Mouse (Mus musculus): ENCODE results near the gene Sirt4.
"Not testable (repeated sequence)": the region's sequence is repeated elsewhere in the genome, so short reads cannot be mapped to it uniquely, and the experiment has no call there.

Sirt4 gene

DNA sequence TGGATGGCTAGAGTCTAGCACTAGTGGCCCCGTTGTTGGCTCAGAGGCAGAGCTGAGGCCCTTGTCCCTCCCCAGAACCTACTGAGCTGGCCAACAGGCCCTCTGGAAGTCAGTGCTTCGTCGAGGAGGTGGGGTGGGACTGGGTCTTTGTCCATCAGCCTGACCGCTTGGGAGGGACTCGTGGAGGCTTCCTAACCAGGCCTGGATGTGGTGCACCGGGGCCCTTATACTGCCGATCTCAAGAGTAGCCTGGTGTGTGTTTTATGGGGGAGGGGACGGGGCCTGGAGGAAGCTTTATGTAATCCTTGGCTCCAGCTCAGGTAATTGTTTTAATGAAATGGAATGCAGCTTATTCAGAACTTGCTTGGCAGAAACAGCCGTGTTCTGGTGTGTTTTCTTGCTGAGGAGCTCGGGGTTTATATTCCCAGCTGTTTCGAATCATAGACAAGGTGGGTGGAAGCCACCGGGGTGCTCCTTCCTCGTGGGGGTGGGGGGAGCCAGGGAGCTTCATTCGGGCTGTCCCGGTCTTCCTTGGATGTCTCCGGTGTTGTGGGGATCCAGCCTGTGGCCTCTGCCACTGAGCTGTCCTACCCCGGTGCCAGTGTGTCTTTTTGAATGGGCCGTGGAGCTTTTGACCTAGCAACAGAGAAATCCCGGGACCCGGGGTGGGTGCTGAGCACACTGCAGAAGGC, 30.5 kb upstream of the Sirt4 start:
- peak; percentile 90 to 94 for DNase-seq (ENCODE audit: low spot score in 2 of 2)

DNA sequence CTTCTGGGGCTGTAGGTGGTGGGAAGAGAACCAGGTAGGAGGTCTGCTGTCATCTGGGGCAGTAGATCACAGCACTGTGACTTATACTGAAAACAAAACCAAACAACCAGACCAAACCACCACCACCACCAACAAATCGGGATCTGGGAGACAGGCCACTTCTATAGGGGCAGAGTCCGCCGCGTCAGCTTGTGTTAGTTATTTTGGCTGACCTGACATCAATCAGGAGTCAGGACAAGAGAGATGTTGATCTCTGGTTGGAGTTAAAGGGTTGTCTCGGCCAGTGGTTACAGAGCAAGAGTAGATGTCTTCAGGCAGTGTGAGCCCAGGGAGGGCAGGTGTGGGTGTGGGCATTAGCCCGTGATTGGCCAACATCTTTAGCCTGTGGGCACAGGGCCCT, 29.8 kb upstream of the Sirt4 start:
- DNase-seq (ENCODE audit: low spot score in 2 of 2) = no peak

DNA sequence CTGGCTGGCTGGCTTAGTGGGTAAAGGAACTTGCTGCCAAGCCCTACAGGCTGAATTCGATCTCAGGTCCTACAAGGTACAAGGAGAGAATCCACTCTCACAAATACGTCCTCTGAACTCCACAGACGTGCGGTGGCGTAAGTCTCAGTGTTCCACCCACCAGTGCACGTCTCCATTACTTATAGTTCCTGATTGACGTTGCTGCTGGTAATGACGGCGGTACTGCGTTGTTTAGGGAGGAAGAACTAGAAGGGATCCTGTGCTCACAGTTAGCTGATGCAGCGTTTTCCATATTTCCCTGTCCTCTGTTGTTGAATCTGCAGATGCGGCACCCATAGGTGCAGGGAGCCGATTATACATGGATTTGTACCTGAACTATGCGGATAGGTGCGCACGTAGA, 29.2 kb upstream of the Sirt4 start:
- no peak for DNase-seq (ENCODE audit: low spot score in 2 of 2)

DNA sequence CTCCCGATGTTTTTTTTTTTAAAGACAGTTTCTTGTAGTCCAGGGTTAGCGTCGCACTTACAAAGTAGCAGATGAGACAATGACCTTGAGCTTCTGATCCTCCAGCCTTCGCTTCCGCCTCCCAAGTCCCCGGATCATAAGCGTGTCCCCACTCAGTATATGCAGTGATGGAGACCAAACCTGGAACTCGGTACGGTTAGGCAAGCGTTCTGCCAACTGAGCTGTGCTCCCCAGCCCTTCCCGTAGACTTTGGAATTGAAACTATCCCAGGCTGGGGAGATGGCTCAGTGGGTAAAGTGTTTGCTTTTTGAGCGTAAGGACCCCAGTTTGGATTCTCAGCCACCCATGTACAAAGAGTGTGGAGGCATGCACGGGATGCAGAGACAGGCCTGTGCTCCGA, 28.7 kb upstream of the Sirt4 start:
- no peak for DNase-seq (ENCODE audit: low spot score in 2 of 2)

DNA sequence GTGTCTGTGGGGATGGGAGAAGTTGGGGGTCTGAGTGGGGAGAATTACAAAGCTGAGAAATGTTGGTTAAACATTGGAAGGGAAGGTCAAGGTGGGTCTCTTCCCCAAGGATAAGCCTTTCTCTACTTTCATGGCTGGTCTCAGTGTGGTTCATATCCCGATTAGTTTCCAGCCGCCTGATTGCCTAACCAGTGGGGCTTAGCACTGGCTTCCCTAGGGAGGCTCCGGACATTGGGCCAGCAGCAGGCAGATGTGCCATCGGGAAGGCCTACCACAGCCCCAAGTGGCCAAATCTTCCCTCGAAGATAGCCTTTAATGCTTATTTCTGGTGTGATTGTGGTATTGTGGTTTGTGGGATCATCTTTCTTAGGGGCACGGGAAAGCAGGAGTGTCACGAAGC, 27.9 kb upstream of the Sirt4 start:
- DNase-seq (ENCODE audit: low spot score in 2 of 2) = no peak

- no peak for DNase-seq (ENCODE audit: low spot score in 2 of 2)
These were observed 25.5 kb upstream of the Sirt4 start for GRCm38 (mm10) chr5:115509790-115510689.

DNA sequence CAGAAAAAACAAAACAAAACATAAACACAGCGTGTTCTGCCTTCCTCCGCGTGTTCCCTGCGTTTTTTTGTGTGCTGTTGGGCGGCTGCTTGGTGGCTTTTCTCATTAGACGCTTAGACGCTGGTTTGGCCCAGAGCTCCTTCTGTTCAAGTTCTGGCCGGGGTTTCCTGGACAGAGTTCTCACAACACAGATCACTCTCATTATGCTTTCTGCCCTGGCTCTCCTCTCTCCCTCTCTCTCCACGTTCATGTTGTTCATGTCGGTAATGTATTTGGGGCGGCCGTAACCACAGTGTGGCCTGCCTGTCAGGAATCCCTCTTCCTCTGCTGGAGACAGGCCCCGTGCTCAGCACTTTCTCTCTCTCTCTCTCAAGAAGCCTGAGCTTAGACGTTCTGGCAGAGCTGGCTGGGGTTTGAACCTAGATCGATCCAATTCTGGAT, 24.8 kb upstream of the Sirt4 start:
- peak in 1 of 2 experiments; percentile 60 for DNase-seq (ENCODE audit: low spot score in 2 of 2)

DNA sequence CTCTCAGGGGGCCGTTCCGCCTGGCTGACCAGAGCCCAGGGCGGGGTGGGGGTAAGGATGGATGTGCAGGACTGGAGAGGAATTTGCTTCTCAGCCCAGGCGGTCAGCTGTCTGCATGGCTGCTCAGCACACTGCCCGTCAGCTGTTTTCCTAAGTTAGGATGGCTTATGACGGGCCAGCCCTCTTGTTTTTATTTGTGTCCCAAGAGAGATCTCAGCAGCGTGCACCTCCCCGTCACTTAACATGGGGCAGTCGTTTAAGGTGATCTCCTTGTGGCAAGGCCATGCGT, 24.3 kb upstream of the Sirt4 start:
- DNase-seq (ENCODE audit: low spot score in 2 of 2) = peak in 1 of 2 experiments; percentile 70

- no peak for DNase-seq (ENCODE audit: low spot score in 2 of 2)
These were observed 23.7 kb upstream of the Sirt4 start for GRCm38 (mm10) chr5:115507981-115508858.

DNA sequence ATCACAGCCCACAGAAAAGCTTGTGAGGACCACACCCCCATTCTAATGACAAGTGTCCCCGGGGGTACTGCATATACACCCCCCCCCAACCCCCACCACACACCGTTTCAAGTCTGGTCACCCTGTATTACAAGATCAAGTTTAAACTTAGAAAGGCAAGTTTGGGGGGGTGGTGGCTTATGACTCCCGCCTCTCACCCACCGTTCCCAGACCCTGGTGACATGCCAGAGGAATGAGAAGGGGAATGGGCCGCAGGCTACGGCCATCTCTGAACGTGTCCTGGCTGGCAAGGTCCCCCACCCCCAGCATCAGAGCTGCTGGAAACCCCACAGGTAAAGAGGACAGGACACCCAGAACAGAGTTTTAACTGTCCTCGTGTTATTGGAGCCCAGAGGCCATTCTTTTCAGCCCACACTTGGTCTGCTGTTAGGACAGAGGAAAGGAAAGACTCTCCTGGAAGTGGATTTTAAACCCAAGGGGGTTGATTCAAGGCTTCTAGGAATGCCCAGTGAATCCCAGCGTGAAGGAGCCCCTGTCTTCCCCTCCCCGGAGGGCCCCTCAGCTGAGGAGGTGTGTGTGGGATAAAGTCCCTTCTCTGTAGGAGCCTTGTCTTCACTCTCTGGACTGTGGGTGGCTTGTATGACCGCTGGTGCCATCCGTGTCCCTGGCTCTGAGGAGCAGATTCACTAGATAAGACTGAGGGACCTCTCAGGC, 22.9 kb upstream of the Sirt4 start:
- no peak for DNase-seq (ENCODE audit: low spot score in 2 of 2)

DNA sequence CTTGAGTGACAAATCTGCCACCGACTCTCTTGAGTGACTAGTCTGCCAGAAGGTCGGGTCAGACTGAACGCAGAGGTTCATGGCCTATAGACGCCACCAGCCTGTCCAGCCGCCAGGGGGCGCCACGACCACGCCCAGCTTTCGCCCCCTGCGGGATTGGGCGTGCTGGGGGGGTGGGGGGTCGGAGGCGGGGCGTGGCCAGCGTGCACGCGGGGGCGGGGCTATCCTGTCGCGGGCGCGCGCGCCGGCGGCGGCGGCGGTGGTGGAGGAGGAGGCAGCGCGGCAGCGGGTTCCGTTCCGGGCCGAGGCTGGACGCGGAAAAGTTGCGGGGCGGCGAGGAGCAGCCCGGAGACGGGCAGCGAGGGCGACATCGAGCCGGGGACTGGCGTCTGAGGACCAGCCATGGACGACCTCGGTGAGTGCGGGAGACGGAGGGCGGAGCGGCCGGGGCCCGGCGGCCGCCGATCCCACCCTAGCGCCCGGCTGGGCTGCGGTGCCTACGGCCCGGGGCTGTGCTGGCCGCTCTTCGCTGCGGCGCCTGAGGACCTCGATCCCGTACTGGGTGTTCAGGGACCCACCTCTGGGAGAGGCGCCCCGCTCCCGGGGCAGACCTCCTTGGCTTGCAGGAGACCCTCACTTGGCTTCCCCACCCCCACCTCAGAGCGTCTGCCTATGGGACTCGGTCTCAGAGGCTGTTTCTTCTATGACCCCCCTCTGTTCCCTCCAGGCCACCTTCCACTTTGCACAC, 22.1 kb upstream of the Sirt4 start, which contains the start of gene Pxn:
Pxn (plus strand) TSS at position 223 of the 748 bp plus-strand sequence.
- DNase-seq (ENCODE audit: low spot score in 2 of 2) = peak; percentile 90 to 91

DNA sequence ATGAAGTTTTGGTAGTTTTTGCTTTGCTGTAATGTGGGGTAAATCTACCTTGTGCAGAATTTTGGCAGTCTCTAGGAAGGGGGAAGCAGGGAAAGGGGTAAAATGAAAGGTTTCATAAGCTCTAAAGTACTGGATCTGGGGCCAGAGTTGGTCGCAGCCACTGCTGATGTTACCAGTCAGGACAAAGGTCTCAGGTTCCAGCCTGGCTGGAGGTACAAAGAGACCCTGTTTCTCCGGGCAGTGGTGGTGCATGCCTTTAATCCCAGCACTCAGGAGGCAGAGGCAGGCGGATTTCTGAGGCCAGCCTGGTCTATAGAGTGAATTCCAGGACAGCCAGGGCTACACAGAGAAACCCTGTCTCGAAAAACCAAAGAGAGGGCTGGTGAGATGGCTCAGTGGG, 21.1 kb upstream of the Sirt4 start:
- not testable (repeated sequence) for DNase-seq (ENCODE audit: low spot score in 2 of 2)

DNA sequence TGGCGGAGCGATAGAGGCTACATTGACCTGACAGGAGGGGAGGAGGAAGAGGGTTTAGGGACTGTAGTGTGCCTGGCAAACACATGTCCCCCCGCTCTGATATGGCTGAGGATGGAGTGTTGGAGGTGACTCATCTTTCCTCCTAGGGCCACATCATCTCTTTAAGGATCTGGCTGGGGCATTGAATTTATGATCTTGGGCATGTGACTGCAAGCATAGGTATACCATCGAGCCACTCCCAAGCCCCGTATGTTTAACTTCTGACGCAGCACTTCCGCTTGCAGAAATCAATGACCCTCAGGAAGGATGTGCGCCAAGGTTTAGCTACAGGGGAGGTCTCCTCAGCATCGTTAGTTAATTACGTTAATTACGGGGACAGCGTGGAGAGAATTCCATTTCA, 18.5 kb upstream of the Sirt4 start:
- no peak for DNase-seq (ENCODE audit: low spot score in 2 of 2)

DNA sequence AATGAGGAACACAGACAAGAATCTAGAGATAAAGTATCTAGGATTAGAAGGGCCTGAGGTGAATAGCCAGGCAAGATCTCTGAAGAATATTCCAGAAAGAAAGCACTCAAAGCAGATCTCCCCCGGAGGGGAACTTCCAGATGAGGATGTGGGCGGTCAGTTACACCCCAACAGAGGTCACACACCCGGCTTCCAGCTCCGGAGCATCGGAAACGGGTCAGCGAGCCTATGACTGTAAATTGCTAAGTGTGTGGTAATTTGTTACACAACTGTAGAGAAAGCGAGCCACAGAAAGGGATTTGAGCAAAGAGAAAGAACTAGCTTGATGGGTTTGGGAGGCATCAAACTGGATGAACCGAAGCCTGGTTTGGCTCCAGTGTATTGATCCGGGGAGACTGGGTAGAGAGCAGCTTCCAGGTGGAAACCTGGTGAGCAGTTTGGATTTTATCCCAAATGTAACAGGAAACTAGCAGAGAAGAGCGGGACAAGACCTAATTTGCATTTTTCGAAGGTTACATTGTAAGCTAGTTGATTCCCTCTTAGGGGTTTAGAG, 15.9 kb upstream of the Sirt4 start:
- DNase-seq (ENCODE audit: low spot score in 2 of 2) = peak; percentile 49 to 68

DNA sequence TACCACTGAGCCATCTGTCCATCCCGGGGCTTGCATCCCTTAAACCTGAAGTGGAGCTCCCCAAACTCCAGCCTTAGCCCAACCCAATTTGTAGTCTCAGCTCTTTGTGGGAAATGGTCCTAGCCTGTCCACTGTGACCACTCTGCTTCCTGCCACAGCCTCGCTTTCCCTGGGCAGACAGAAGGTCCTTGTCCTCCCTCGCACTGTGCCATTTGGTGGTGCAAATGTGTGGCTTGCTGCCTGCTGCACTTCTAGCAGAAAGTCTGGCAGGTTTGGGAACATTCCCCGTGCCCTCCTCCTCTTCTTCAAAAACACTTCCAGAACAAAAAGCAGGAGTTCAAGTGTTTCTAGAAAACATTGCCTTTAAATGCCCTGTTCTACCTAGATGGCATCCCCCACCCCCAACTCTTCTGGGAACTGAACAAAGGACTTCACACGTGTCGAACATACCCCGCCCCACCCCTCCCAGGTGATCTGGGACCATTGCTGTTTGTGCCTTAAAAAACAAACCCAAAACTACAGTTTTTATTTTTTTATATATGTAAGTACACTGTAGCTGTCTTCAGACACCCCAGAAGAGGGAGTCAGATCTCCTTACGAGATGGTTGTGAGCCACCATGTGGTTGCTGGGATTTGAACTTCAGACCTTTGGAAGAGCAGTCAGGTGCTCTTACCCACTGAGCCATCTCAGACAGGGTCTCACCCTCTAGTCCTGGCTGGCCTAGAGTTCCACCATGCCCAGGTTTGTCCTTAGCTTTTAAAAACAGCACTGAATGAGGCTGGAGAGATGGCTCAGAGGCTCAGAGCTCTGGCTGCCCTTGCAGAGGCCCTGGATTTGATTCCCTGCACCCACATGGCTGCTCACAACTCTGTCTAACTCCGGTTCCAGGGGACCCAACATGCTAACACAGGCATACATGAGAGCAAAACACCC, 14.0 kb upstream of the Sirt4 start:
- no peak for DNase-seq (ENCODE audit: low spot score in 2 of 2)

GRCm38 (mm10) chr5:115497033-115497432, 12.5 kb upstream of the Sirt4 start:
- DNase-seq (ENCODE audit: low spot score in 2 of 2) = no peak

DNA sequence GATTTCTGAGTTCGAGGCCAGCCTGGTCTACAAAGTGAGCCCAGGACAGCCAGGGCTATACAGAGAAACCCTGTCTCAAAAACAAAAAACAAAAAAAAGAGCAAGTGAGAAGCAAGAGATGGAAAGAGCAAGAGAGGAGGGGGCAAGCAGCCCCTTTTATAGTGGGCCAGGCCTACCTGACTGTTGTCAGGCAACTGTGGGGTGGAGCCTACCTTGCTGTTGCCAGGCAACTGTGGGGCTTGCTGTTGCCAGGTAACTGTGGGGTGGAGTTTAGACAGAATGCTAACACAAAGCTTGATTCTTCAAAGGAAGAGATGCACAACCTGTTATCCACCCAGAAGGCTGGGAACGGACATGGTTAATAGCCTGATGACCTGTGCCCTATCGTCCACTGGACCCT, 11.1 kb upstream of the Sirt4 start:
- DNase-seq (ENCODE audit: low spot score in 2 of 2) = not testable (repeated sequence)

DNA sequence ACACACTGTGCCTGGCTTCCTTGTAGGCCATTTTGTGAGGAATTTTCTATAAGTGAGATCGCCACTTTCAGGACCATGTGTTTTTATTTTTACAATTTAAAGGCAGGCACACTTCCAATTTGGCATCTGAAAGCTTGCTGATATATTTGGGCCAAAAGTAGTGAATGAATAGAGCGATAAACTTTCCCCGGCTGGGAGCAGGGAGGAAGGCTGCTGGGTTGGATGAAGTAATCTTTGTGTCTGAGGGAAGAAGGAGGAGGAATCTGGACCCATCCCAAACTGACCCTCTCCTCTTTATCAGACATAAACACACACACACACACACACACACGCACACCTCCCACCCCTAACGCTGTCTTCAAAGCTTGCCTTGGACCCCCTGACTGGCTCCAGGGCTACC, 8.9 kb upstream of the Sirt4 start:
- no peak for DNase-seq (ENCODE audit: low spot score in 2 of 2)

GRCm38 (mm10) chr5:115492711-115493335, 8.3 kb upstream of the Sirt4 start:
- no peak for DNase-seq (ENCODE audit: low spot score in 2 of 2)

Measured in heart, adult 9 months (tissue).